Mouse (Mus musculus): Measurements from ENCODE around the gene Mto1. TPM values are rescaled to one million over a fixed set of nuclear protein-coding genes. Genes with fewer than 3 reads are reported as not detected.

The Mto1 gene
- polyA plus RNA-seq, 1 experiment from 2014 or later: 28.5 TPM

DNA sequence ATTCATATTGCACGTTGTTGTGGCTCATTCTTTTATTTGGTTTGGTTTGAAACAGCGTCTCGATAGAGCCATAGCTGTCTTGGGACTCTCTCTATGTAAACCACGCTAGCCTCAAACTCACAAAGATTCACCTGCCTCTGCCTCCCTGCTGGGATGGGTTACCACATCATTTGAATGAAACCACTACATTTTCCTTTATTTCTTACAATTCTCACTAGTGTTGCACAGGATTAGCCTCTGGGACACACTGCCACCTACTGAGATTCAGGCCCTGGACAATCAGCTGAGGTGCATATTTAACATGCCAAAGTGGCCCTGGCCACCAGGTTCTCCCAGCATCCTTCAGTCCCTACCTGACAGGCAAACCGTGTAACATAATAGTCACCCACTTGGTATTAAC lies 8.6 kb upstream of the Mto1 start:
- ATAC-seq (ENCODE audit: low FRiP score): no peak
- DNase-seq (ENCODE audit: low spot score): no peak
- no peak overlapping the region for H3K9ac ChIP-seq
- no peak overlapping the region for H3K4me3 ChIP-seq (replicated peaks; ENCODE audit: low read length)
- 70% methylated on average over 5 of the region's 5 CpGs for WGBS
- H3K27ac ChIP-seq: no peak overlapping the region
- no peaks in the 10 kb centered on the region for H3K36me3 ChIP-seq (replicated peaks; ENCODE audit: control insufficient read depth, insufficient read depth)
- H3K4me2 ChIP-seq (replicated peaks): no peak overlapping the region
- H3K27me3 ChIP-seq (ENCODE audit: control insufficient read depth, insufficient read depth, low read length): peaks cover 56% of the 10 kb centered on the region
- H3K9me3 ChIP-seq (ENCODE audit: control insufficient read depth, low read length): no peaks in the 10 kb centered on the region
- 0 out of 2 replicates have a peak, but pooled peaks cover 7% of the 10 kb centered on the region for H3K4me1 ChIP-seq (replicated peaks; ENCODE audit: control insufficient read depth, insufficient read depth, low read length)

DNA sequence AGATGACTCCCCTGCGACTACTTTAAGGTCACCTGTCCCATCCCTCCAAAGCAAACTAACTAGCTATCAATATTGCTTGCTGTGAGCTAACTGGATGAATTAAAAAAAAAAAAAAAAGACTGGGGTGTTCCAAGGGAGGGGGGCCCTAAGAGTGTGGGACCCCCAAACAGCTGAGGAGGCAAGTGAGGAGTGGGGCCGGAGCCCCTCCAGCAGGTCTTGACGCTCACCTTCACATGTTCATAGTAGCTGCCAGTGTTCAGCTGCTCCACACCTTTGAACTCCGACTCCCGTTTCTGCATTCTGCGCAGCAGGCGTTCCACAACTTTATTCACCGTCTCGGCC lies 5.8 kb upstream of the Mto1 start:
- H3K36me3 ChIP-seq (replicated peaks; ENCODE audit: control insufficient read depth, insufficient read depth): no peaks in the 10 kb centered on the region
- no peak for ATAC-seq (ENCODE audit: low FRiP score)
- H3K27ac ChIP-seq: no peak overlapping the region
- no peaks in the 10 kb centered on the region for H3K9me3 ChIP-seq (ENCODE audit: control insufficient read depth, low read length)
- peaks cover 80% of the 10 kb centered on the region for H3K27me3 ChIP-seq (ENCODE audit: control insufficient read depth, insufficient read depth, low read length)
- 0 out of 2 replicates have a peak, but pooled peaks cover 7% of the 10 kb centered on the region for H3K4me1 ChIP-seq (replicated peaks; ENCODE audit: control insufficient read depth, insufficient read depth, low read length)
- no peak for DNase-seq (ENCODE audit: low spot score)
- WGBS: 5% methylated on average over 9 of the region's 9 CpGs
- 0 out of 2 replicates have a peak overlapping the region, but pooled peaks have one; percentile 44 for H3K9ac ChIP-seq
- H3K4me2 ChIP-seq (replicated peaks): peak overlapping the region; percentile 64
- H3K4me3 ChIP-seq (replicated peaks; ENCODE audit: low read length): peak overlapping the region; percentile 43

DNA sequence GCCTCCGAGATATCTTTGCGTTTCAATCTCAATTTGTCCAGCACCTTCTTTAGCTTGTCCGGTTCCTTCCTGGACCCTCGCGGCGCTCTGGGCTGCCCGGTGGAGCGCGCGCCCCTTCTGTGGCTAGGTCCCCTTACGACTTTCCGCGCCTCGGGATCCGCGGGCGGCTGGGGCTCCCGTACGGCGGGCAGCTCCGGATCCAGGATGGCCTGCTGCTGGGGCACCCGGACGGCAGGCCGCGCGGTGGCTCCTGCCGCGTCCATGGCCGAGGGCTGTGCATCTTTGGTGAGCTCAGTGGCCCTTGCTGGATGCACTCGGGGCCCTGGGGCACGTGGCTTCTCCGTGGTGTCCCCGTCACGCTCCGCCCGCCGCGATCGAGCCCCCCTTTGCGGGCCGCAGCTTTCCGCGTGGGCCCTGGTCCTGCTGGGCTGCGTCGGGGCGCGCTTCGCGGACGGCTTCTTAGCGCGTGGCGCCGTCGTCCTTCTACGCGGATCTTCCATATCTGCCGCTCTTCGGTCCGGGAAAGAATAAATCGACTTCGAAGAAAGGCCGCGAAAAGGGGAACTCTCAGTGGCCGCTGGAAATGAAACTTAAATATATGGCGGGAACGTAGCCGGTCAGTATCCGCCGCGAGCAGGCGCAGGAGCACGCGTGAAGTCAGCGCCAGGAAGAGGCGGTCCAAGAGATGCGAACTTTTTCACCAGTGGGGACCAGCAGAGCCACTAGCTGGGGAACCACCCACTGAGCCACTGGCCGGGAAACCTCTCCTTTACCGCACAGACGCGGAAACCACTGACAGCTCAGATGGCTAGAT lies 5.2 kb upstream of the Mto1 start, which contains the start of gene Cgas:
Cgas (minus strand) TSS at position 659 of the 814 bp plus-strand sequence.
- H3K4me1 ChIP-seq (replicated peaks; ENCODE audit: control insufficient read depth, insufficient read depth, low read length): peaks cover 10% of the 10 kb centered on the region; the same call in 1 of the 2 replicates
- no peak within 1 kb of the TSS for H3K27ac ChIP-seq
- H3K27me3 ChIP-seq (ENCODE audit: control insufficient read depth, insufficient read depth, low read length): peaks cover 81% of the 10 kb centered on the region
- 1% methylated on average over 81 of the region's 81 CpGs for WGBS
- ATAC-seq (ENCODE audit: low FRiP score) (peak; percentile 68; the same call in 1 of the 2 replicates), DNase-seq (ENCODE audit: low spot score) (peak; percentile 28)
- no peaks in the 10 kb centered on the region for H3K36me3 ChIP-seq (replicated peaks; ENCODE audit: control insufficient read depth, insufficient read depth)
- H3K4me3 ChIP-seq (replicated peaks; ENCODE audit: low read length): peak within 1 kb of the TSS; percentile 43
- H3K9ac ChIP-seq: peak within 1 kb of the TSS; percentile 44; the same call in 1 of the 2 replicates
- H3K9me3 ChIP-seq (ENCODE audit: control insufficient read depth, low read length): no peaks in the 10 kb centered on the region
- H3K4me2 ChIP-seq (replicated peaks): peak within 1 kb of the TSS; percentile 64

DNA sequence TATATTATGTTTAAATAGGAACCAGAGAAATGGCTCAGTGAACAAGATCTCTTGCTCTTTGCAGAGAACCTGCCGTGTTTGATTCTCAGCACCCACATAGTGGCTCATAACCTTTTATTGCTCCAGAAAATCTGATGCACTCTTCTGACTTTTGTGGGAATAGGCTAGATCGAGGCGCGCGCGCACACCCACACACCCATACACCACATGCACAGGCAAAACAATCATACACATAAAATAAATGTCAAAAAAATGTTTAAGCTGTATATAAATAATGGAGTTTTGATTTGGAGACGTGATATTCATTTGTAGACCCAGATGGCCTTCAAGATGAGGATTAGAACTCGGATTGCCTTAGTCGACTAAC lies 419 bp upstream of the Mto1 start:
- H3K27ac ChIP-seq: no peak overlapping the region
- H3K27me3 ChIP-seq (ENCODE audit: control insufficient read depth, insufficient read depth, low read length): peaks cover 43% of the 10 kb centered on the region
- ATAC-seq (ENCODE audit: low FRiP score) (no peak; the same call in 1 of the 2 replicates), DNase-seq (ENCODE audit: low spot score) (no peak)
- peak overlapping the region; percentile 97 for H3K4me3 ChIP-seq (replicated peaks; ENCODE audit: low read length)
- H3K4me2 ChIP-seq (replicated peaks): peak overlapping the region; percentile 70
- H3K9me3 ChIP-seq (ENCODE audit: control insufficient read depth, low read length): no peaks in the 10 kb centered on the region
- 26% methylated on average over 9 of the region's 9 CpGs for WGBS
- H3K36me3 ChIP-seq (replicated peaks; ENCODE audit: control insufficient read depth, insufficient read depth): peaks cover 22% of the 10 kb centered on the region
- H3K4me1 ChIP-seq (replicated peaks; ENCODE audit: control insufficient read depth, insufficient read depth, low read length): peaks cover 18% of the 10 kb centered on the region
- peak overlapping the region; percentile 87 for H3K9ac ChIP-seq

DNA sequence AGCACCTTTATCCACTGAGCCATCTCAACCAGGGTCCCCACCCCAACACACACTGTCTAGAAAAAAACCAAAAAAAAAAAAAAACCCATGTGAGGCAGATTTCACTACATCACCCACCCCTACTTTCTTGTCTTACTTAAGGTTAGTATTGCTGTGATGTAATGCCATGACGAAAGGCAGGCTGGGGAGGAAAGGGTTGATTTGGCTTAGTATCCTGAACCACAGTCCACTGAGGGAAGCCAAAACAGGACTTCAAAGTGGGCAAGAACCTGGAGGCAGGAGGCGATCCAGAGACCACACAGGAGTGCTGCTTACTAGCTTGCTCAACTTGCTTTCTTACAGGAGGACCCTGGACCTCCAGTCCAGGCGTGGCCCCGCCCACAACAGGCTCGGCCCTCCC lies 2.4 kb downstream of the Mto1 start:
- Histone ChIP-seq H3K27ac (no peak overlapping the region), H3K4me2 (replicated peaks) (no peak overlapping the region), H3K9me3 (ENCODE audit: control insufficient read depth, low read length) (no peaks in the 10 kb centered on the region), H3K36me3 (replicated peaks; ENCODE audit: control insufficient read depth, insufficient read depth) (peaks cover 42% of the 10 kb centered on the region), H3K4me3 (replicated peaks; ENCODE audit: low read length) (no peak overlapping the region), H3K4me1 (replicated peaks; ENCODE audit: control insufficient read depth, insufficient read depth, low read length) (peaks cover 12% of the 10 kb centered on the region), H3K27me3 (ENCODE audit: control insufficient read depth, insufficient read depth, low read length) (peaks cover 16% of the 10 kb centered on the region), H3K9ac (no peak overlapping the region)
- WGBS: 79% methylated on average over 5 of the region's 5 CpGs
- DNase-seq (ENCODE audit: low spot score) (no peak), ATAC-seq (ENCODE audit: low FRiP score) (no peak)

DNA sequence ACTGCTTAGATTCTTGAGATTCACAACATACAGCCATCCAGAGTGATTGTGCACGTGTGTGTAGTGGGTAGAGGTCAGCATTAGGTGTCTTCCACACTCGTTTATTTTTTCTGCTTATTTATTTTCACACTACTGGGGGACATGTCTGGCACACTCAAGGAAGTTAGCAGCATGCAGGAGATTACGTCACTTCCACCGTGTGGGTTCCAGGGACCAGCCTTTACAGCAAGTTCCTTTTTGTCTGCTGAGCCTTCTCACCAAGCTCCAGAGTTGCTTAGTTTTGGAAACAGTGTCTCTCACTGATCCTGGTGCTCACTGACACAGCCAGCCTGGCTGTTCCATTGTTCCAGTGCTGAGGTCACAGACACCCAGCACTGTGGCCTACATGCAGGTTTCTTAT lies 3.4 kb downstream of the Mto1 start:
- H3K4me1 ChIP-seq (replicated peaks; ENCODE audit: control insufficient read depth, insufficient read depth, low read length): peaks cover 12% of the 10 kb centered on the region
- H3K27me3 ChIP-seq (ENCODE audit: control insufficient read depth, insufficient read depth, low read length): peaks cover 8% of the 10 kb centered on the region
- H3K4me3 ChIP-seq (replicated peaks; ENCODE audit: low read length): no peak overlapping the region
- no peak overlapping the region for H3K9ac ChIP-seq
- H3K27ac ChIP-seq: no peak overlapping the region
- H3K4me2 ChIP-seq (replicated peaks): no peak overlapping the region
- H3K36me3 ChIP-seq (replicated peaks; ENCODE audit: control insufficient read depth, insufficient read depth): peaks cover 42% of the 10 kb centered on the region
- WGBS: 85% methylated on average over 4 of the region's 4 CpGs
- no peak for ATAC-seq (ENCODE audit: low FRiP score)
- no peak for DNase-seq (ENCODE audit: low spot score)
- no peaks in the 10 kb centered on the region for H3K9me3 ChIP-seq (ENCODE audit: control insufficient read depth, low read length)

DNA sequence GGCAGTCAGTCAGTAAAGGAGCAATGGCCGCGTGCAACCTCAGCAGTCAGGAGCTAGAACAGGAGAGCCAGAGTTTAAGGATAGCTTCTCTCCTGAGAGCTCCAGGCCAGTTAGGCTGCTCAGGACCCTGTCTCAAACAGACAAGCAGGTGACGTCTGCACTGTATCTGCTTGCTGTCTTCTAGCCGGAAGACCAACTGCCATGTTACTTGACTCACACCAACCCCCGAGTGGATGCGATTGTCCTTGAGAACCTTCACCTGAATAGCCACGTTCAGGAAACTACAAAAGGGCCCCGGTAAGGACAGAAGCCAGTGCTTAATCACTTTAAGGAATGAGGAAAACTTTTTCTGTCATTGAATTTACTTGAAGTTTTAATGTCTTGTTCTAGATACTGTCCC lies 9.0 kb downstream of the Mto1 start:
- DNase-seq (ENCODE audit: low spot score) (no peak), ATAC-seq (ENCODE audit: low FRiP score) (no peak)
- H3K27ac ChIP-seq: no peak overlapping the region
- H3K9ac ChIP-seq: no peak overlapping the region
- H3K4me1 ChIP-seq (replicated peaks; ENCODE audit: control insufficient read depth, insufficient read depth, low read length): no peaks in the 10 kb centered on the region
- peaks cover 62% of the 10 kb centered on the region for H3K36me3 ChIP-seq (replicated peaks; ENCODE audit: control insufficient read depth, insufficient read depth)
- no peaks in the 10 kb centered on the region for H3K27me3 ChIP-seq (ENCODE audit: control insufficient read depth, insufficient read depth, low read length)
- no peak overlapping the region for H3K4me2 ChIP-seq (replicated peaks)
- H3K9me3 ChIP-seq (ENCODE audit: control insufficient read depth, low read length): no peaks in the 10 kb centered on the region
- 92% methylated on average over 8 of the region's 8 CpGs for WGBS
- no peak overlapping the region for H3K4me3 ChIP-seq (replicated peaks; ENCODE audit: low read length)

DNA sequence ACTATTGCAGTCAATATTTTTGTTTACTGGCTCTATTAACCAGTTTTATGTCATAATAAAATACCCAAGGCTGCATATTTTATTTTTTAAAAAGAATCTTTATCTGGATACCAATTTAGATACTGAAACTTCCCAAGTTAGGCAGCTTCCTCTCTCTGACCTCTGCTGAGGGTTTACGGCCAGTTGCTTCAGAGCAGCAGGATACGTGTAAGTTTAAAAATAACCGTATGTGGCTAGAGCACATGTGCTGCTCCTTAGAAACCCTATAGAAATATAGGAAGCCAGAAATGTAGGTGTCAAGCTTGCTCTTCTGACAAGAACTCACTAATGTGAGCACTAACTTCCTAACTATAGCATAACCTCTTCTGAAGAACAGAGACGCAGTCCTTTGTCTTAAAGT lies 15.3 kb downstream of the Mto1 start:
- H3K36me3 ChIP-seq (replicated peaks; ENCODE audit: control insufficient read depth, insufficient read depth): peaks cover 81% of the 10 kb centered on the region
- DNase-seq (ENCODE audit: low spot score) (no peak), ATAC-seq (ENCODE audit: low FRiP score) (no peak)
- no peaks in the 10 kb centered on the region for H3K4me1 ChIP-seq (replicated peaks; ENCODE audit: control insufficient read depth, insufficient read depth, low read length)
- 93% methylated on average over 4 of the region's 4 CpGs for WGBS
- no peak overlapping the region for H3K9ac ChIP-seq
- H3K4me2 ChIP-seq (replicated peaks): no peak overlapping the region
- H3K27me3 ChIP-seq (ENCODE audit: control insufficient read depth, insufficient read depth, low read length): no peaks in the 10 kb centered on the region
- H3K9me3 ChIP-seq (ENCODE audit: control insufficient read depth, low read length): no peaks in the 10 kb centered on the region
- H3K4me3 ChIP-seq (replicated peaks; ENCODE audit: low read length): no peak overlapping the region
- H3K27ac ChIP-seq: no peak overlapping the region

DNA sequence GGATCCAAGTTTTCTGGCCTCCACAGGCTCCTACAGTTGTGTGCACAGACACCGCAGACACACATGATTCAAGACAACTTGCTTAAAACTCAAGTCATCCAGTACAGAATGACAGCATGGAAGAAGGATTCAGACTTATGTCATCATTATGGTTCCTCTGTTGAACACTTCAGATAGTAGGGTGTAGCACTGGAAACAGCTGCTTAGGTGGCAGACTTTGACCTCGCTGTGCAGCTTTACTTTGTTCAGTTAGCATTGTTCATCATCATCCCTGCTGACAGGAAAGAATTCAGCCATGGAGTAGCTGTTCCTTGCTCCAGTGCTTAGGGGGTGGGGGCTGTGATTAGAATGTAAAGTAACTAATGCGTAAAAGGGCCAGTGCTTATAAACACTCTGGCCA lies 17.7 kb downstream of the Mto1 start:
- H3K27me3 ChIP-seq (ENCODE audit: control insufficient read depth, insufficient read depth, low read length): no peaks in the 10 kb centered on the region
- H3K36me3 ChIP-seq (replicated peaks; ENCODE audit: control insufficient read depth, insufficient read depth): peaks cover 88% of the 10 kb centered on the region
- DNase-seq (ENCODE audit: low spot score): no peak

More for the DNA sequence above, 17.7 kb downstream of the Mto1 start:
- Histone ChIP-seq H3K27ac (no peak overlapping the region), H3K4me1 (replicated peaks; ENCODE audit: control insufficient read depth, insufficient read depth, low read length) (no peaks in the 10 kb centered on the region), H3K4me3 (replicated peaks; ENCODE audit: low read length) (no peak overlapping the region), H3K9me3 (ENCODE audit: control insufficient read depth, low read length) (no peaks in the 10 kb centered on the region), H3K4me2 (replicated peaks) (no peak overlapping the region), H3K9ac (no peak overlapping the region)
- ATAC-seq (ENCODE audit: low FRiP score): no peak
- 93% methylated on average over 3 of the region's 3 CpGs for WGBS
